Mouse (Mus musculus) adrenal gland, postnatal 10 days (tissue): ENCODE results near the gene Phf1. TPM values are rescaled to one million over a fixed set of nuclear protein-coding genes. Genes with fewer than 3 reads are reported as not detected.

Experiments used
- DNase-seq: peaks from one replicate; pipeline ENCODE4 v3.0.0; 2021; ENCODE audit warnings: mixed read lengths
- total RNA-seq, 2 experiments: library from RNA; stranded (reverse); gene quantifications; 2 replicates each; pipeline ENCODE4 v1.2.3; 2021

Gene Phf1
- total RNA-seq, 2 experiments from 2014 or later = 20.6 to 23.3 TPM

- no peak for DNase-seq
Measured at GRCm38 (mm10) chr17:26933885-26934827, 1.3 kb downstream of the Phf1 start.

- DNase-seq = no peak
Measured at GRCm38 (mm10) chr17:26935027-26935426, 2.2 kb downstream of the Phf1 start.

DNA sequence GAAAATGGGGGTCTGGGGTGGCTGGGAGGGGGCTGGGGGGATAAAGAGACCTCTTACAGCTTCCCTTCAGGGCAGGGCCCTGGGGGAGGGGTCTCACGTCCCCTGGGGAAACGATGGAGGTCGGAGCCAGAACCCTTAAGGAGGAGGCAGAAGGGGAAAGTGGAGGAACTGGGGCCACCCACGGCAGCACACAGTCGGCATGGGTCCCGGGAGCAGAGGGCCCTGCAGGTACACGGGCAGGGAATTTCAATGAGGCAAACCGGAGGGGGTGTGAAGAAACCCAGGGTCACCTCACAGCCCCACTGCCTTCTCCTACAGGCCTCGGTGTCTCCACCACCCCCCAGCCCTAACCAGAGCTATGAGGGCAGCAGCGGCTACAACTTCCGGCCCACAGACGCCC is 3.6 kb downstream of the Phf1 start:
- no peak for DNase-seq

- no peak for DNase-seq
Measured at GRCm38 (mm10) chr17:26936921-26937695, 4.3 kb downstream of the Phf1 start.

DNA sequence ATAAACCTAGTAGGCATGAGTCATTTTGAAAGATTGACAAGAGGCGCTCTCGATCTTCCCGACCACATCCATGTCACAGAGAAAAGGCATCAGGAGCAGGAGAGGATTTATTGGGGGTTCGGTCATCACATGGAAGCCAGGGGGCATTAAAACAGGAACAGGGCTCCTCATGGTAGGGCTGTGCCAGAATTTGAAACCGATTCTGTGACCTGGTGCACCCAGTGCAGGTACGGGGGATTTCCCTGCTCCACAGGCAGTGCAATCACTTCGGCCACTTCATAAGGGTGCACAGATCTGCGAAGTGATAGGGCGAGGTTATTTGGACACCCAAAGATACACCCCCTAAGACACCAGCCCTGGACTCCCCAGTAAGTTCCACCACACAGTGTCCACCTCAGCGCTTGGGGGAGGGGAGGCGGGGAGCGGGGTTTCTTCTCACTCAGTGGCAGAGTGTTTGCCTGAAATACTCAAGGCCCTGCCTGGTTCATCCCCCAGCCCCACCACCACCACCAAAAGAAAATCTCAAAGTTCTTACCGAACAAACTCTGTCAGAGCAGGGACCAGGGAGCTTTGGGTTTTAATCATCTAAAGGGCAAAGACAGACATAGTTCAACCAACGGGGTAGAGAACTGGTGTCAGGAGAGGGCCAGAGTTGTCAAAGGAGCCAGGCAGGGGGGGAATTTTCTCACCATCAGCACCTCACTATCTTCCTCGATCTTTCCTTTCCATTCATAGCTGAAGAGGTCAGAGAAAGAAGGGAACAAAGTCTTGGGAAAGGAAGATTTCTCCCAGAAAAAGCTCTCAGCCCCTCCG is 5.2 kb downstream of the Phf1 start:
- DNase-seq = no peak

DNA sequence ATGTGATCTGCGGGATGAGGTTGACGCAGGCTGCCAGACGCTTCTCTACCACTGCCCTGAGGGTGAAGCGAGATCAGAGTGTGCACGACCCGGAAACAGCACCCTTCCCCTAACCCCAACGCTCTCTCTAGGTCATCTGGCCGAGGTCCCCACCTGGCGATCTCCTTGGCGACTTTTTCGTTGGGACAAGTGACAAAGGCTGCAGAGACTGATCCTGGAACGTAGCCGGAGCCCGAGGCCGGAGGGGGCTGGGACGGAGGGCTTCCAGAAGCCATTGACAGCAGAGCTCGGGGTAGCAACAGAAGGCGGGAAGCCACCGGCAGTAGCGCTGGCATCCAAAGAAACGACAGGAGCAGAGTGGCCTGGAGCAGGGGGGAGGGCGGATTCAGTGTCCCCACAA is 5.9 kb downstream of the Phf1 start:
- no peak for DNase-seq

DNA sequence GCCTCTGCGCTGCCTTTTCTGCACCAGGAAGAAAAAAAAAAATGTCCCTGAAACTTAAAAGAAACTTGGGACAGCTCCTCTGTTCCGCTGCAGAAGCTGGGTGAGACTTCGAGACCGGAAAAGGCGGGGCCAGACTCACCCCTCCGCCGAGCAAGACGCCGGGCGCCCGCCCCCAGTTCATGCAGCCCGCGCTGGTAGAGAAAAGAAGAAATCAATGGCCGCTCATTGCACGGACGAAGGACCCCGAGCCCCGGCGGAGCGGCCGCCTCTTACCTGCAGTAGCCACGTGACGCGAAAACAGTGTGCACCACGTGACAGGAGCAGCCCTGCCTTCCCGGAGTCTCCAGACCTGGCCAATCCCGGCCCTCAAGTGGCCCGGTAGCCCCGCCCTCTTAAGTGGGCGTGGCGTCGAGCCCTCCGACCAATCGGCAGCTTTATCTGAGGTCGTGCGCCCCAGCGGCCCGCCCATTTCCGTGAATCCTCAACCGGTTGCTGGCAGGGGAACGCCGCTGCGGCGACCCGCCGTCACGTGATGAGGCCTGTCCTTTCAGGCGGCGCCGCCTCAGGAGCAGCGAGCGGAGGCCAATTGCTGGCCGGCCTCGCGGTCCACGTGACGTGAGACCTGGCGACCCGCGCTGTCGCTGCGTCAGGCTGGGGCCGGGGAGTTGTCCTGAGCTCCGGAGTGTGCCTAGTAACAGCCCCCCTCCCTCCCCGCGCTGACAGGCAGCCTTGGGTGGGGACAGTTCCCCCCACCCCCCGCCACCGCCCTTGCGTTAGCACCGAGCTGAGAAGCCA is 6.5 kb downstream of the Phf1 start, which contains the start of gene Cuta:
Cuta (minus strand) TSS at position 392 of the 795 bp plus-strand sequence.
- peak; percentile 99 for DNase-seq

DNA sequence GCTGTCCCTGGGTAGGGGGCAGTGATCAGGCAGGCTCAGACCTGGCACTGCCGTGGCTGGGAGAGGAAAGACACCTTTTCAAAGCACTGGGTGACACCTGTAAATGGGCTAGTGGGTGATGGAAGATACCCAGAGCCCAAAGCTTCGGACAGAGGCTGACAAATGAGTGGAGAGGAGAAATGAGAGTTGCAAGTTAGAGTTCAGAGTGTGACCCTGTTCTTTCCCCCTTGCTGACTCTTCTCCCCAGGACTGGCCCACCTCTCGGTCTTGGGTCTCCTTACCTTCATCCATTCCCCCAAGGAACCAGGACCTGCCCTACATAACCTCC is 7.1 kb downstream of the Phf1 start:
- no peak for DNase-seq

- peak; percentile 68 for DNase-seq
Measured at GRCm38 (mm10) chr17:26941031-26941789, 8.4 kb downstream of the Phf1 start, which contains the start of gene Syngap1. Gene Syngap1, plus strand, starts transcription at chr17:26941253.

GRCm38 (mm10) chr17:26941841-26942570 is 9.2 kb downstream of the Phf1 start:
- DNase-seq = no peak

- no peak for DNase-seq
Measured at GRCm38 (mm10) chr17:26945824-26946495, 13.1 kb downstream of the Phf1 start.

DNA sequence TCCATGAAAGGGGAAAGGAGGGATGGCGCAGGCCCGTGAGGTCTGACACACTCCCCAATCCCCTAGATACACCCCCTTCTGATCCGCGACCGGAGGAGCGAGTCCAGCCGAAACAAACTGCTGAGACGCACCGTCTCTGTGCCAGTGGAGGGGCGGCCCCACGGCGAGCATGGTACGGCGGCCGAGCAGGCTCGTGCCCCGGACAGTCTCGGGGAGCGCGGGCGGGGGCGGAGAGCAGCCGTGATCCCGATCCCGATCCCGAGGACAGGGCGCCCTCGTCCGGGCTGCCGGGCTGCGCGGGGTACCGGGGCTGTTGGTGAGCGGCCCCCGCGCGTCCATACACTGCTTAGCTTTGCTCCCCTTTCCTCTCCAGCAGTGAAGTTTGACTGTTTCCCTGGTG is 13.7 kb downstream of the Phf1 start:
- DNase-seq = peak; percentile 93

GRCm38 (mm10) chr17:26947231-26948100 is 14.6 kb downstream of the Phf1 start:
- DNase-seq = no peak

GRCm38 (mm10) chr17:26948316-26949050 is 15.6 kb downstream of the Phf1 start:
- DNase-seq = peak; percentile 78

DNA sequence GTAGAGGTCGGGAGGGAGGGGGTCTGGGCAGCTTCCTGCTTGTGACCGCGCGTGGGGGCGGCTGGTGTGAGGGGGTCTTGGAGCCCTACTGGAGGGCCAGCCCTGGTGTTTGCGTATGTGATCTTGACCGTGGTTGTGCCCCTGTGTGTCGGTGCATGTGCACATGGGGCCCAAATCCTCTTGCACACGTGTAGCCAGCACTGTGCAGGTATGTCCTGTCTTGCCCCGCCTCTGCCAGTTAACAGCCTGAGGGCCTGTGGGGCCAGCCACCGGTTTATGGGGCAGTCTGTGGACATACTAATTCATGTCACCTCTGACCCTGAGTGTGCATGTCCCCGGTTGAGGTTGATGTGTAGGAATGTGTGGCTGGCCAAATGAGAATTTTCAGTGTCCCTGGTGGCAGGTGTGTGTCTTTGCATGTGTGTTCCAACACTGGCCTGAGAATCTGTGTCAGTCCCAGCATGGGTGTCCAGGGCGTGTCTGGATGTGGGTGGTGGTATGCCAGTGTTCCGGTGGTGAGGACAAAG is 16.3 kb downstream of the Phf1 start:
- DNase-seq = no peak

- no peak for DNase-seq
Measured at GRCm38 (mm10) chr17:26949866-26950265, 17.0 kb downstream of the Phf1 start.

GRCm38 (mm10) chr17:26950560-26951288 is 17.9 kb downstream of the Phf1 start:
- DNase-seq = no peak
